ENCODE assay signal across 14 mouse cellular contexts in genomic region chr2:179746491-179746890, GRCm38 (mm10).
"Had no signal": no experiment of that assay in that cellular context is flagged by ENCODE, and none has a peak within 500 bp of the region (broad histone marks: within the 10 kb centered on the region; RNA-seq: fewer than 3 reads in every experiment).

No protein-coding gene starts in this region.

- H3K9me3 ChIP-seq: liver, embryonic 12.5 days; lung, embryonic 15.5 days; midbrain, embryonic 13.5 days; midbrain, embryonic 15.5 days; neural tube, embryonic 12.5 days; stomach, embryonic 15.5 days had no signal

- H3K27ac ChIP-seq: liver, embryonic 12.5 days; liver, embryonic 14.5 days; lung, embryonic 15.5 days; midbrain, embryonic 13.5 days; midbrain, embryonic 15.5 days; neural tube, embryonic 12.5 days; stomach, embryonic 15.5 days; stomach, postnatal 0 days had no signal

- H3K4me3 ChIP-seq: liver, embryonic 12.5 days; lung, embryonic 15.5 days; midbrain, embryonic 13.5 days; midbrain, embryonic 15.5 days; neural tube, embryonic 12.5 days; stomach, embryonic 15.5 days had no signal

- H3K27me3 ChIP-seq: liver, embryonic 12.5 days; midbrain, embryonic 13.5 days; midbrain, embryonic 15.5 days; stomach, embryonic 15.5 days had no signal

- DNase-seq: lung, postnatal 4 days; right cerebral cortex, postnatal 14 days; thymus, adult 2 months; thymus, postnatal 25 days; thymus, postnatal 4 days had no signal

- H3K36me3 ChIP-seq: liver, embryonic 12.5 days; lung, embryonic 15.5 days; midbrain, embryonic 13.5 days; midbrain, embryonic 15.5 days; neural tube, embryonic 12.5 days; stomach, embryonic 15.5 days had no signal

- ATAC-seq: liver, embryonic 12.5 days; midbrain, embryonic 13.5 days; midbrain, embryonic 15.5 days had no signal

- H3K4me2 ChIP-seq: liver, embryonic 12.5 days; lung, embryonic 15.5 days; midbrain, embryonic 11.5 days; midbrain, embryonic 13.5 days; midbrain, embryonic 15.5 days; neural tube, embryonic 12.5 days; stomach, embryonic 15.5 days had no signal

- H3K9ac ChIP-seq: liver, embryonic 12.5 days; liver, embryonic 14.5 days; lung, embryonic 15.5 days; midbrain, embryonic 13.5 days; midbrain, embryonic 15.5 days; neural tube, embryonic 12.5 days; stomach, embryonic 15.5 days had no signal

- H3K4me1 ChIP-seq: liver, embryonic 12.5 days; lung, embryonic 15.5 days; midbrain, embryonic 13.5 days; midbrain, embryonic 15.5 days; neural tube, embryonic 12.5 days had no signal
